Mouse (Mus musculus) WW6 (cell line): Measurements from ENCODE around the gene Tmem239.
"Not testable (repeated sequence)": the region's sequence is repeated elsewhere in the genome, so short reads cannot be mapped to it uniquely, and the experiment has no call there.

Experiments
- DNase-seq: peaks from one replicate; pipeline ENCODE4 v3.0.0-alpha.2; 2013; ENCODE audit warnings: low read depth, low spot score

The Tmem239 gene

GRCm38 (mm10) chr2:130406178-130406577 is at the start of gene Tmem239:
Gene Tmem239, plus strand, starts transcription at chr2:130406478.
- DNase-seq, result no peak

GRCm38 (mm10) chr2:130357551-130357950 is 48.7 kb upstream of the Tmem239 start:
- DNase-seq, result no peak

DNA sequence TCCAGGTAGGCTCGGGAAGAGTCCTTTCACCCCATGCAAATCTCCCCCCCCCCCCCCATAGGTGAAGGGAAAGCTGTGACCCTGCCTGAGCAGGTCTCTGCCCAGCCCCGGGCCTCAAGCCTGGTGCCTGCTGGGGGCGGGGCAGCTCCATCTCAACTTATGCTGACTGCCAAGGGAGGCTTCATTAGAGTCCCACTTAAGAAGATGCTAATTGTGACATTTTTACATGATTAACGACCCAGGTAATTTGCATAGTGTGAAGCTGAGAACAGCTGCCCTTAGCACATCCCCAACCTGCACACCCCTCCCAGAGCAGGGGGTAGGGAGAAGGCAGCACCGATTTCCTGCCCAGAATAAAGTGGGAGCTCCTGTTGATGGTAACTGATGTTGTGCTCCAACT is 47.4 kb upstream of the Tmem239 start:
- no peak for DNase-seq

- peak; percentile 52 for DNase-seq
Measured at GRCm38 (mm10) chr2:130362511-130363026, 43.7 kb upstream of the Tmem239 start.

DNA sequence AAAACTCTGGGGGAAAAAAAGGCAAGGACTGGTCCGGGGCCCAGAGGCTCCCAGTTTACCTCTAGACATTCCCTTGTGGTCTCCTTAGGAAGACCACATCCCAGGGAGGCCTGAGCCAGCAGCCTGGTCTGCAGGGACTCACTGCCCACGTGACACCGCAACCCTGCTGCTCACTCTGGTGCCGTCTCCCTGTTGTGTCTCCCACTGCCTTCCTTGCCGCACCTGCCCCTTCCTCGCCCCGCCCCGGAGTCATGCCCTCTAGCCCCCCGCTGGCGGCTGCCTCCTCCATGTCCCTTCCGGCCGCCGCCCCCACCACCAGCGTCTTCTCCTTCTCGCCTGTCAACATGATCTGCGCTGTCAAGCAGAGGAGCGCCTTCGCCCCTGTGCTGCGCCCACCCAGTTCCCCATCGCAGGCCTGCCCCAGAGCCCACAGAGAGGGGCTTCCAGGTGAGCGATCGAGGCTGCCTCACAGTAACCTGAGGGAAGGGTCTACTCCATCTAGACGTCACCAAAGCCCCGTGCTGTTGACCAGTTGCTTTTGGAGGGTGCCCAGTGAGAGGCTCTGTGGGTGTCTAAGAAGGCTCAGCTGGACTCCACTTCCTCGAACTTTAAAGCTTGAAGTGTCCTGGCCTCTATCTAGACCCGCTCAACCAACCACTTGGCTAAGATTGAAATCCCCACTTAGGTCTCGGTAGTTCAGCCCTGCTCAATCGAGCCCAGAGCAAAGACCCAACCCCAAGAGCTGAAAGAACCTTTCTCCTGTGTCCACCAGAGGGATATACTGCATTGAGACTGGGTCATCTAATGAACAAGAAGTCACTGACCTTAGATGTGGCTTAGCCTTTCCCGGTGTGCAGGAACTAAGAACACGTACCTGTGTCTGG is 40.8 kb upstream of the Tmem239 start:
- DNase-seq, result no peak

DNA sequence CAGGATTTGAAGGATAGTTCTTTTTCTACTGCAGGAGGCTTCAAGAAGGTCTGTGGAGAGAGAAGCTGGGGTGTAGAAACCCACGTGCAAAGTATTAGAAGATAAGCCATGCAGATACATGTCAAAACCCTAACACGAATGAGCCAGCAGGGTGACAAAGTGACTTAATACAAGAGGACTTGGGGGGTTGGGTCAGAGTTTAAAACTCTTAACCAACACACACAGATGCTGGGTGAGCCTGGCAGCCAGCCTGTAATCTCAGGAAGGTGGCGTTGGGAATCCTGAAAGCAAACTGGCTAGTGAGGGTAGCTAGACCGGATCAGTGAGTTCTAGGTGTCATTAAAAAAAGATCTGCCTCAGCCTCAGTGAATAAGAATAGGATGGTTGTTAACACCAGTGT is 38.9 kb upstream of the Tmem239 start:
- DNase-seq, result no peak

DNA sequence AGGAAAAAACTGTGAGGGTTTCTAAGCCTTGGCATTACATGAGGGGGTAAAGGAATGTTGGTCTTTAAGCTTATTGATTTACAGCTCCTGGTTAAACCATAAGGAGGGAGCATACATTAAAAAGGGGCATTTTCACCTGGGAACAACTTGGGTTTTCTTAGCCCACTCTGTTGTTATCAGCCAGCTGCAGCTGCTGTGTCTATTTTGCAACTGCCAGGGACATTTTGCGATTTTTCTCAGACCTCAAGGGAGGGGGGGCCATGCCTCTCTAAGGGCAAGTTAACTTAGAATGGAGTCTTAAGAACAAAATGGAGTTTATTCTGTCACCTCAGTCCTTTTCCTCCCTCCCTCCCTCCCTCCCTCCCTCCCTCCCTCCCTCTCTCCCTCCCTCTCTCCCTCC is 33.3 kb upstream of the Tmem239 start:
- not testable (repeated sequence) for DNase-seq

- no peak for DNase-seq
Measured at GRCm38 (mm10) chr2:130374951-130375350, 31.3 kb upstream of the Tmem239 start.

DNA sequence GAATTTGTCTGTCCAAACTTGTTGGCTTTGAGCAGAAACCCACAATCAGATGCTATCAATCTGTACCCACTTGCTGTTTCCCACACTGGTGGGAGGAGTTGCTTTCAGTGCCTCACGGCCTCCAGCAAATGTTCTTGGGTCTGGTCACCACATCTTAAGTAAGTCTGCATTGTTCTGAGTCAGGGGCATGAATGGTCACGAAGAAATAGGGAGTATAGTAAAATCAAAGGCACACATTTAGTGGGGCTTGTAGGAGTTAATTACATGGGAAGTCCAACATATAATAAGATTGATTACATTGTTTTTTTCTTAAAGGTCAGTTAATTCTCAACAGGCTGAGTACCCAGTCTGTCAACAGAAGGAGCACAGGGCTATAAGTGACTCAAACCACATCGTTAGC is 23.1 kb upstream of the Tmem239 start:
- no peak for DNase-seq

- no peak for DNase-seq
Measured at GRCm38 (mm10) chr2:130383895-130384294, 22.4 kb upstream of the Tmem239 start.

DNA sequence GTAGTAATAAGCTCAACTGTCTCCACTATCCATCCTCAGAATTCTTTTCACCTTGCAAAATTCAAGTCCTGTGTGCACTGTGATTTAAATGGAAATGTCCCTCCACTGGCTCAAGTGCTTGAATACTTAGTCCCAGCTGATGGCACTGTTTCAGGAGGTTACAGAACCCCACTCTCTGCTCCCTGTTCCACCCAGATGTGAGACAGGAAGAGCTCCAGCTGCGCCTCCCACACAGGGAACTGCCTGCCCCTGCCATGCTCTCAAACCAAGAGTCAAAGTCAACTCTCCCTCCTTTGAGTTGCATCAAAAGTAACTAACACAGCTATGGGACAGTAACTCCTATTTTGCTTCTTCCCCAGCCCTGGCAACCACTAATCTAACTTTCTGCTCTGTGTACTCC is 20.1 kb upstream of the Tmem239 start:
- no peak for DNase-seq

- DNase-seq, result no peak
Measured at GRCm38 (mm10) chr2:130388796-130389195, 17.5 kb upstream of the Tmem239 start.

- no peak for DNase-seq
Measured at GRCm38 (mm10) chr2:130390993-130391625, 15.2 kb upstream of the Tmem239 start.

DNA sequence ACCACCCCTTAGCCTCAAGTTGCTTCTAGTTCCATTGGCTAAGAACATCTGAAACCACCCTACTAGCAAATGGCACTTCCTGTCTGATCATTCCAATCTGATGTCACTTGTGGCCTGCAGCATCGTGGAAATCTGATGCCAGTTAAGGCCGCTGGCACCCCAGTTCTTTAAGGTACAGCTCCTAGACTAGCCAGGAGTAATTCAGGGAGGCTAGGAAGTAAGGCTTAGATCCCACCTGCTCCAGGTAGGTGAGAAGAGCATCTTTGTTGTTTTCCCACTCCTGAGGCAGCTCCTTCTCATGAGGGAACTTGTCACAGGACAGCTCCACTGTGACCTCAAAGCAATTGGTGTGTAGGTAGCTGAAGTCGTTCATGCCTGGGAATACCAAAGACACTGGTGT is 13.4 kb upstream of the Tmem239 start:
- no peak for DNase-seq

DNA sequence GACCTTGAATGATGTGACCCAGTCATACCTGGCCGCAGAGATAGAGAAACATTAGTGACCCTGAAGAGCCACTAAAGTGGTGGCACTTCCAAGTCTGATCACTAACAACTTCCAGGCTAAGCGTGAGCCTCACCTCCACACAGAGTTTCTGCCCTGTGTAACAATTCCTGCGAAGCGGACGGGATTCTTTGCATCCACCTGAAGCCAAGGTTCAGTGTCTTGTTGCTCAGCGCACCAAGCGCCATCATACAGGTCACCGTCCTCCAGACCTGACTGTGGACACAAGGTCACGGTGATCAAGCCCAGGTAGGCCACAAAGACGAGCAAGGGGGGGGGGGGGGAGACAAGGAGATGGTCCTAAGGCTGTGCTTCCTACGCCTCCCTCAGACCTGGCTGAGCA is 10.6 kb upstream of the Tmem239 start:
- no peak for DNase-seq

GRCm38 (mm10) chr2:130397186-130397985 is 8.9 kb upstream of the Tmem239 start, which contains the start of gene Cpxm1:
Gene Cpxm1, minus strand, starts transcription at chr2:130397574.
- no peak for DNase-seq

DNA sequence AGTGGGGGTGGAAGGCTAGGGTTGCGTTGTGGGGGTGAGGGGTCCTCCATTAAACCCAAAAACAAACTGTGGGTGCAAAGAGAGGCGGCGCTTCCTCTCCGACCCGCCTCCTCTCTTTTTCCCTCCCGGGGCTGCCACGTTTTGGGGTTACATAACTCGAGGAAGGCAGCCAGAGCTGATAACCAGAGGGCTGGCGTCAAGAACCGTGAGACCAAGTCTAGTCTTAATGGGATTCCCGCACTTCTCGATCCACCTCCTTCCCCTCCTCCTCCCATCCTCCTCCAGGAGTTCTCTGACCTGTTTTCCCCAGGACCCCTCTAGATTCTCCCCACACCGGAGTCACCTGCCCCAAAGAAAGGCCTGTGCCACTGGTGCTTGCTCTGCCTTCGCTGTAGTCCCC is 8.2 kb upstream of the Tmem239 start:
- DNase-seq, result no peak

DNA sequence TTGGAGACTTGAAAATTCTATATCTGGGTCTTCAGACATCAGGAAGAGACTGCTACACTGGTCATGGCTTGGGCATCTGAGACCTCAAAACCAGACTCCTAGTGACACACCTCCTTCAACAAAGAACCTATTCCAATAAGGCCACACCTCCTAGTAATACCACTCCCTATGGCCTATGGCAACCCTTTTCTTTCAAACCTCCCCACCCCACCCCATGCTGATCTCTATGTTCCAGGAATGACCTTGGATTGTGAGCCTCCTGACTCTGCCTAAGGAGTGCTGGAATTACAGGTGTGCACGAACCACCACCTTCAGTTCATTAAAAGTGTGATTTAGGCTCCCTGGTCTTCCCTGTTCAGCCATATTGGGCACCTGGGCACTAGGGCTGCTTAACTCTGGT is 6.2 kb upstream of the Tmem239 start:
- no peak for DNase-seq

DNA sequence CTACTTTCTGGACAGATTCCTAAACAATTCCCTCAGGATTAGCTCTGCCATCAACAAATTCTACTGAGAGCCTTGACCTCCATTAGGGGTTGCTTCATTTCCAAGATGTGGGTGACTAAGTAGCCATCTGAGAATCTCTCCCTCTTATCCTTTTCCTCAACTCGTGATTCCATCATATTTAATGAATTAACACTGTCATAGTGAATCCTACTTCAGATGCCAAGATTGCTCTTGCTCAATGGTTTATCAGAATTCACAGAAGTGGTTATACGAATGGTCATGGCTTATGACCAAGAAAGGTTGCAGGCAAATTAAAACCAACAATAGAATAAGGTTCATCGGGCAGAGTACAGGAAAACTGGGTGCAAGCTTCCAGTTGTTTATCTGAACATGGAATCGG is 4.4 kb upstream of the Tmem239 start:
- no peak for DNase-seq

DNA sequence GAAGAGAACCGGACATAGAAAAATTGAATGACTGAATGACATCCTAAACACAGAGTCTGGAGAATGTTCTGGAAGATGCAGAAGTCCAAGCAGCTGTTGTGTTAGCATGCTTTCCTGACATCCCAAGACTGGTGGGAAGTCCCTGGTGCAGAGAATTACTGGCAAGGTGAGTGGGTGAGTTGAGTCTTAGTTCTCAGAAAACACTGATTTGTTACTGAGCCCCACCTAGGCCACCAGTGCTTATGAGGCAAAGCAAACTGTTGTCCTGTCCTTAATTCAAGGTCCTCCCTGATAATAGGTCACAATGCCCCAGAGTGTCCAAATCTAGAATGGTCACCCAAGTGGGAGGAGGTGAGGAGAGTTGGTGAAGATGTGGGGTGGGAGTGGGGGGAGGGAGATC is 1.3 kb upstream of the Tmem239 start, which contains the start of the genes Gm28372 and 1700020A23Rik:
Gm28372 (plus strand) TSS at position 301 of the 400 bp plus-strand sequence.
1700020A23Rik (plus strand) TSS at position 321 of the 400 bp plus-strand sequence.
- DNase-seq, result no peak

GRCm38 (mm10) chr2:130408194-130408593 is 1.9 kb downstream of the Tmem239 start:
- DNase-seq, result no peak
